In the genomic region with DNA sequence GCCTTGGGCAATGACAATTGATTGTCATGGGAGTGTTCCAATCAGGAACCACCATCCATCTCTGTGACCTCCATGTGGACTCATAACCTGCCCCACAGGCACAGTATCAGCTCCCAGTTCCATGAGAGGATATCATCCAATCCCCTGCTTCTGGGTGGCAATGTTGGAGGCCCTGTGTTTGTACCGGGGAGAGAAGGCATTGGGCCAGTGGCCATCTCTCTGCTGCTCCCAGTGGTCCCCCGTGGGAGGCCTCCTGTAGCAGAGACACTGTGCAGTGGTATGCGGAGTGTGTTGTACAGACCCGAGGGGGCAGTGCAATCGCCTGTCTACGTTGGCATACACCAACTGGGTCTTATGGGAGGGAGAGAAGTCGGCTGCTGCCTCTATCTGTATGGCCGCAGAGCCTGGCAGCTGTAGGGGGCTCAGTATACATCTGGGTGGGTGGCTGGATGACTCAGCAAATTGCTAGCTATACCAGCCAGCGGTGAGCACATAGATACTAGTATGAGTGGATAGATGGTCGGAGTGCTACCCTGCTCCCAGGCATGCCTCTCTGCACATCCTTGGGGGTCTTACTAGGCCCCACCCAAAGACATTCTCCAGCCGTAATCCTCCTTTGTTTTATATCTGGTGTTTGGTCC, we compare ENCODE assay signal across 12 mouse cellular contexts. TPM values are rescaled to one million over a fixed set of nuclear protein-coding genes. Genes with fewer than 3 reads are reported as not detected.
DNase-seq lines count a peak whose midpoint lies in the region; ATAC-seq and TF ChIP-seq lines count a peak whose summit lies in the region.
"Had no signal": no experiment of that assay in that cellular context is flagged by ENCODE, and none has a peak within 500 bp of the region (broad histone marks: within the 10 kb centered on the region; RNA-seq: fewer than 3 reads in every experiment).

No protein-coding gene starts in this region.

- TF ChIP-seq CTCF in heart, postnatal 0 days (IDR thresholded peaks at IDR 0.05; ENCODE audit: low read depth), result peak; percentile 37
- peak; percentile 28; the same call in 1 of the 2 replicates for TF ChIP-seq CTCF in olfactory bulb, adult 2 months (IDR thresholded peaks at IDR 0.05; ENCODE audit: insufficient read depth, low read depth, low read length)

- no peak for TF ChIP-seq POLR2A in olfactory bulb, adult 2 months (IDR thresholded peaks at IDR 0.05; ENCODE audit: insufficient read depth, low read depth, low read length)

- WGBS in heart, embryonic 13.5 days, result 62% methylated on average over 11 of the region's 11 CpGs
- 57% methylated on average over 11 of the region's 11 CpGs for WGBS in heart, postnatal 0 days
- WGBS in olfactory bulb, adult 2 months, result 30% methylated on average over 11 of the region's 11 CpGs

- no peaks in the 10 kb centered on the region for H3K9me3 ChIP-seq in heart, embryonic 13.5 days
- H3K9me3 ChIP-seq in heart, postnatal 0 days (replicated peaks; ENCODE audit: control insufficient read depth, low read length), result no peaks in the 10 kb centered on the region
- H3K9me3 ChIP-seq: limb, embryonic 10.5 days had no signal

- H3K27ac ChIP-seq in heart, embryonic 13.5 days (replicated peaks), result peak overlapping the region; percentile 90
- peak overlapping the region; percentile 94 for H3K27ac ChIP-seq in heart, postnatal 0 days (ENCODE audit: low read depth)
- H3K27ac ChIP-seq in olfactory bulb, adult 2 months (ENCODE audit: insufficient read depth, low read depth, low read length), result peak overlapping the region; percentile 57
- H3K27ac ChIP-seq: limb, embryonic 10.5 days; macrophage had no signal

- H3K4me1 ChIP-seq in heart, embryonic 13.5 days, result peaks cover 90% of the 10 kb centered on the region
- peaks cover 79% of the 10 kb centered on the region for H3K4me1 ChIP-seq in heart, postnatal 0 days (ENCODE audit: control insufficient read depth, insufficient read depth)
- H3K4me1 ChIP-seq in olfactory bulb, adult 2 months (ENCODE audit: control insufficient read depth, insufficient read depth, low read length), result peaks cover 40% of the 10 kb centered on the region

- ATAC-seq in heart, embryonic 13.5 days (ENCODE audit: extremely low read depth, insufficient number of reproducible peaks, low FRiP score, low TSS enrichment), result no peak
- ATAC-seq in heart, postnatal 0 days (ENCODE audit: insufficient read depth, low read depth), result peak; percentile 18; the same call in 1 of the 2 replicates
- ATAC-seq in CD4-positive, CD25-positive, alpha-beta regulatory T cell, adult 4 months, result no peak

- no peak for TF ChIP-seq EP300 in heart, postnatal 0 days (IDR thresholded peaks at IDR 0.05; ENCODE audit: low read depth)

- no peak overlapping the region for H3K4me3 ChIP-seq in heart, embryonic 13.5 days
- H3K4me3 ChIP-seq in heart, postnatal 0 days (ENCODE audit: low read depth, low read length), result no peak overlapping the region
- no peak overlapping the region for H3K4me3 ChIP-seq in olfactory bulb, adult 2 months (ENCODE audit: insufficient read depth, low read depth, low read length)
- H3K4me3 ChIP-seq: limb, embryonic 10.5 days had no signal

- H3K9ac ChIP-seq in heart, embryonic 13.5 days, result 0 out of 2 replicates have a peak overlapping the region, but pooled peaks have one; percentile 6
- no peak overlapping the region for H3K9ac ChIP-seq in heart, postnatal 0 days (replicated peaks; ENCODE audit: low read depth, low read length)

- 0 out of 2 replicates have a peak, but pooled peaks cover 4% of the 10 kb centered on the region for H3K36me3 ChIP-seq in heart, embryonic 13.5 days
- H3K36me3 ChIP-seq in heart, postnatal 0 days (replicated peaks; ENCODE audit: control insufficient read depth, insufficient read depth, low read length), result 0 out of 2 replicates have a peak, but pooled peaks cover 2% of the 10 kb centered on the region

- H3K4me2 ChIP-seq in heart, embryonic 13.5 days, result no peak overlapping the region
- H3K4me2 ChIP-seq in heart, postnatal 0 days (ENCODE audit: low read depth, low read length), result no peak overlapping the region

- no peaks in the 10 kb centered on the region for H3K27me3 ChIP-seq in heart, embryonic 13.5 days (replicated peaks)
- H3K27me3 ChIP-seq in heart, postnatal 0 days (ENCODE audit: control insufficient read depth, insufficient read depth, low read length), result no peaks in the 10 kb centered on the region

- DNase-seq in heart, adult 9 months (ENCODE audit: low spot score in 2 of 2), result no peak
- peak; percentile 47 for DNase-seq in retina, postnatal 1 day
- DNase-seq in retina, embryonic 14.5 days (ENCODE audit: low spot score), result no peak
- peak; percentile 55 for DNase-seq in heart, postnatal 0 days (ENCODE audit: low spot score)
- DNase-seq in thymus, postnatal 36 days, result no peak
- DNase-seq: kidney, postnatal 36 days; right cerebral cortex, postnatal 25 days had no signal

RNA-seq across cellular contexts. Expression of a gene that starts 50.5 kb away (rescaled TPM):
- 11.9 and 12.2 TPM in 2 replicates for polyA plus RNA-seq in heart, embryonic 13.5 days (2015; fragmentation: Nextera tagmentation; extraction: Ambion mirVana)
- total RNA-seq in heart, postnatal 0 days (2014; rRNA removed; ENCODE audit: low replicate concordance), result 31.8 and 35.0 TPM in 2 replicates
- 15.4 and 16.2 TPM in 2 replicates for polyA plus RNA-seq in heart, postnatal 0 days (2015; fragmentation: Nextera tagmentation; extraction: Ambion mirVana)
- not detected in 2 replicates for polyA plus RNA-seq in olfactory bulb, adult 2 months (2012; ENCODE audit: insufficient read depth, insufficient read length, low replicate concordance, missing spikeins)
- polyA plus RNA-seq in CD4-positive, CD25-positive, alpha-beta regulatory T cell, adult 4 months (2017; shearing (Covaris generic)), result 10 to 100 TPM; 25.3 to 25.7 TPM

Comparison
In these comparisons a context has a peak if more than half of its experiments do, and no peak if none do; other contexts are left out.
1. DNase-seq: peak in retina, postnatal 1 day (single experiment) and heart, postnatal 0 days (single experiment); none in heart, adult 9 months (0 of 2), retina, embryonic 14.5 days (single experiment) and thymus, postnatal 36 days (0 of 2).
2. RNA of a gene that starts 50.5 kb away (polyA plus RNA-seq): 25.3 to 25.7 TPM in CD4-positive, CD25-positive, alpha-beta regulatory T cell, adult 4 months, 15.4 to 16.2 TPM in heart, postnatal 0 days and 11.9 to 12.2 TPM in heart, embryonic 13.5 days; not detected in olfactory bulb, adult 2 months; every median in the first group is over 10 times any median in the second.
3. Peak in every context shown above with its lines, with median percentiles within 50 percentile points of each other: H3K27ac ChIP-seq.